28 mouse cellular contexts compared by ENCODE assay signal in genomic region chr9:46224101-46224500, GRCm38 (mm10). TPM values are rescaled to one million over a fixed set of nuclear protein-coding genes. Genes with fewer than 3 reads are reported as not detected.
"Had no signal": no experiment of that assay in that cellular context is flagged by ENCODE, and none has a peak within 500 bp of the region (broad histone marks: within the 10 kb centered on the region; RNA-seq: fewer than 3 reads in every experiment).

No protein-coding gene starts in this region.

- H3K4me2 ChIP-seq: kidney, embryonic 15.5 days; limb, embryonic 13.5 days; liver, embryonic 13.5 days; midbrain, embryonic 12.5 days; midbrain, embryonic 15.5 days; neural tube, embryonic 12.5 days; neural tube, embryonic 15.5 days; stomach, embryonic 15.5 days had no signal

- H3K27me3 ChIP-seq: kidney, embryonic 15.5 days; limb, embryonic 13.5 days; liver, embryonic 13.5 days; midbrain, embryonic 15.5 days; neural tube, embryonic 12.5 days; neural tube, embryonic 15.5 days; stomach, embryonic 15.5 days had no signal

- DNase-seq: kidney, adult 18-20 months; kidney, postnatal 10 days; layer of hippocampus, adult 9-11 months; liver, embryonic 13.5 days; lung, adult 2 months; right cerebral cortex, adult 18-20 months; right cerebral cortex, postnatal 14 days; right cerebral cortex, postnatal 4 days; spleen, adult 18-20 months; thymus, adult 2 months; thymus, postnatal 14 days; thymus, postnatal 4 days had no signal

- ATAC-seq: hindbrain, embryonic 16.5 days; midbrain, embryonic 15.5 days had no signal

- H3K4me1 ChIP-seq: kidney, embryonic 15.5 days; limb, embryonic 10.5 days; limb, embryonic 13.5 days; midbrain, embryonic 12.5 days; midbrain, embryonic 15.5 days; neural tube, embryonic 12.5 days; neural tube, embryonic 15.5 days; stomach, embryonic 15.5 days had no signal

- H3K27ac ChIP-seq: kidney, embryonic 15.5 days; limb, embryonic 10.5 days; limb, embryonic 13.5 days; liver, embryonic 13.5 days; macrophage; midbrain, embryonic 12.5 days; midbrain, embryonic 15.5 days; neural tube, embryonic 12.5 days; neural tube, embryonic 15.5 days; stomach, embryonic 15.5 days had no signal

- H3K9me3 ChIP-seq: kidney, embryonic 15.5 days; limb, embryonic 10.5 days; limb, embryonic 13.5 days; liver, embryonic 13.5 days; midbrain, embryonic 12.5 days; midbrain, embryonic 15.5 days; neural tube, embryonic 12.5 days; neural tube, embryonic 15.5 days; stomach, embryonic 15.5 days had no signal

- H3K4me3 ChIP-seq: kidney, embryonic 15.5 days; layer of hippocampus, adult 2 months; limb, embryonic 10.5 days; limb, embryonic 13.5 days; liver, embryonic 13.5 days; midbrain, embryonic 12.5 days; midbrain, embryonic 15.5 days; neural tube, embryonic 12.5 days; neural tube, embryonic 15.5 days; stomach, embryonic 15.5 days had no signal

- H3K9ac ChIP-seq: kidney, embryonic 15.5 days; limb, embryonic 13.5 days; liver, embryonic 13.5 days; midbrain, embryonic 12.5 days; midbrain, embryonic 15.5 days; neural tube, embryonic 12.5 days; neural tube, embryonic 15.5 days; stomach, embryonic 15.5 days had no signal

RNA-seq across cellular contexts. Expression of gene Apoa1, which starts 4.3 kb away (rescaled TPM):
- total RNA-seq: layer of hippocampus, adult 2 months; left cerebral cortex, adult 18-20 months; left cerebral cortex, postnatal 25 days; megakaryocyte, adult 5-6 weeks had no signal
- polyA plus RNA-seq: macrophage had no signal

RNA-seq across cellular contexts. Expression of gene Apoc3, which starts 11.3 kb away (rescaled TPM):
- total RNA-seq: megakaryocyte, adult 5-6 weeks had no signal
- polyA plus RNA-seq: hindbrain, embryonic 16.5 days; limb, embryonic 10.5 days; limb, embryonic 13.5 days; lung, embryonic 16.5 days; macrophage; midbrain, embryonic 12.5 days; midbrain, embryonic 15.5 days; neural tube, embryonic 12.5 days; neural tube, embryonic 15.5 days had no signal

RNA-seq across cellular contexts. Expression of gene Apoa4, which starts 16.4 kb away (rescaled TPM):
- total RNA-seq: layer of hippocampus, adult 2 months; layer of hippocampus, postnatal 25 days; left cerebral cortex, adult 18-20 months; left cerebral cortex, postnatal 25 days; megakaryocyte, adult 5-6 weeks had no signal
- polyA plus RNA-seq: hindbrain, embryonic 16.5 days; kidney, embryonic 15.5 days; limb, embryonic 10.5 days; lung, embryonic 16.5 days; macrophage; midbrain, embryonic 12.5 days; neural tube, embryonic 12.5 days; neural tube, embryonic 15.5 days had no signal

RNA-seq across cellular contexts. Expression of gene Apoa5, which starts 44.3 kb away (rescaled TPM):
- total RNA-seq: layer of hippocampus, adult 2 months; layer of hippocampus, postnatal 25 days; left cerebral cortex, adult 18-20 months; left cerebral cortex, postnatal 25 days had no signal
- polyA plus RNA-seq: hindbrain, embryonic 16.5 days; kidney, embryonic 15.5 days; limb, embryonic 13.5 days; lung, embryonic 16.5 days; macrophage; midbrain, embryonic 12.5 days; midbrain, embryonic 15.5 days; neural tube, embryonic 12.5 days; neural tube, embryonic 15.5 days had no signal
